Mouse (Mus musculus) embryonic facial prominence, embryonic 13.5 days (tissue): ENCODE data around the gene Doc2b. TPM values are rescaled to one million over a fixed set of nuclear protein-coding genes. Genes with fewer than 3 reads are reported as not detected.

ENCODE experiments used
- ATAC-seq: fragments of 200-750 bp; cut with Nextera tagmentation; 2 replicates; pipeline ENCODE4 v1.8.0; 2017; ENCODE audit warnings: low read depth; ENCODE audit not compliant: insufficient number of reproducible peaks, insufficient read depth, low FRiP score, low TSS enrichment
- H3K27ac ChIP-seq: fragments of 300-500 bp; sonication (generic); 2 replicates; pipeline ENCODE4 v1.5.1; 2015; ENCODE audit warnings: moderate library complexity, mild to moderate bottlenecking, inconsistent platforms
- H3K27me3 ChIP-seq: fragments of 300-500 bp; sonication (generic); 2 replicates; pipeline ENCODE4 v1.6.1; 2015; ENCODE audit warnings: mild to moderate bottlenecking, inconsistent platforms
- H3K36me3 ChIP-seq: fragments of 300-500 bp; sonication (generic); 2 replicates; pipeline ENCODE4 v1.6.1; 2015; ENCODE audit warnings: mild to moderate bottlenecking, inconsistent platforms
- H3K4me1 ChIP-seq: fragments of 300-500 bp; sonication (generic); 2 replicates; pipeline ENCODE4 v1.6.1; 2015; ENCODE audit warnings: inconsistent platforms
- H3K4me2 ChIP-seq: fragments of 300-500 bp; sonication (generic); 2 replicates; pipeline ENCODE4 v1.6.1; 2015; ENCODE audit warnings: moderate library complexity, mild to moderate bottlenecking, inconsistent platforms
- H3K4me3 ChIP-seq: fragments of 300-500 bp; sonication (generic); 2 replicates; pipeline ENCODE4 v1.5.1; 2015; ENCODE audit warnings: mild to moderate bottlenecking, inconsistent platforms
- H3K9ac ChIP-seq: fragments of 300-500 bp; sonication (generic); 2 replicates; pipeline ENCODE4 v1.6.1; 2015; ENCODE audit warnings: mild to moderate bottlenecking, inconsistent platforms
- H3K9me3 ChIP-seq: fragments of 300-500 bp; sonication (generic); 2 replicates; pipeline ENCODE4 v1.6.1; 2016; ENCODE audit warnings: inconsistent platforms
- WGBS: fragments of 180-500 bp; shearing (Covaris S2); methylation state at CpG from one replicate; pipeline ENCODE4 v1.1.7; 2015; ENCODE audit warnings: mixed read lengths; 5-methylcytosine and 5-hydroxymethylcytosine counted together
- polyA plus RNA-seq: library from polyadenylated mRNA; unstranded; fragments of >200 nt; fragmentation: Nextera tagmentation; extraction: Ambion mirVana; gene quantifications from 2 replicates; pipeline ENCODE4 v1.2.1, GENCODE M21; 2015

Doc2b gene
- polyA plus RNA-seq, 1 experiment from 2014 or later = 2.5 TPM

DNA sequence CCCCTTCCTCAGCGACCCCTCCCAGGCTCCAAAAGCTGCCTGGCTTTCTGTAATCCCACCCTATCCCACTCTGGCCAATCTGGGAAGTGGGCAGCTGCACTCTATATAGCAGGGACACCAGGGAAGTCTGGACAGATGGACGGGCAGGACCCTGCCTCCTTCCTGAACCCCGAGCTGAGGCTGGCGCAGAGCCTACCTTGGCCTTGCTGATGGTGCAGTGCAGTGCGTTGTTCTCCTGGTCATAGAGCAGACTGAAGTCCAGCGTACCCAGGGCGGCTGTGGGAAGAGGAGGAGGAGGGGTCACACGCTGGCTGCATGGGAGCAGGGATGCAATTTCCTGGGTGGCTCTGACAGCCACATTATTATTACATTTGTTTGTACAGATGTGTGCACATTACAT, 10.0 kb downstream of the Doc2b start:
- 0 out of 2 replicates have a peak, but pooled peaks cover 4% of the 10 kb centered on the region for H3K36me3 ChIP-seq
- no peak overlapping the region for H3K4me3 ChIP-seq
- H3K27ac ChIP-seq = no peak overlapping the region
- 81% methylated on average over 8 of the region's 8 CpGs for WGBS
- H3K4me2 ChIP-seq = no peak overlapping the region
- H3K9ac ChIP-seq = no peak overlapping the region
- H3K9me3 ChIP-seq = no peaks in the 10 kb centered on the region
- H3K4me1 ChIP-seq = no peaks in the 10 kb centered on the region
- no peak for ATAC-seq
- peaks cover 11% of the 10 kb centered on the region; the same call in 1 of the 2 replicates for H3K27me3 ChIP-seq

DNA sequence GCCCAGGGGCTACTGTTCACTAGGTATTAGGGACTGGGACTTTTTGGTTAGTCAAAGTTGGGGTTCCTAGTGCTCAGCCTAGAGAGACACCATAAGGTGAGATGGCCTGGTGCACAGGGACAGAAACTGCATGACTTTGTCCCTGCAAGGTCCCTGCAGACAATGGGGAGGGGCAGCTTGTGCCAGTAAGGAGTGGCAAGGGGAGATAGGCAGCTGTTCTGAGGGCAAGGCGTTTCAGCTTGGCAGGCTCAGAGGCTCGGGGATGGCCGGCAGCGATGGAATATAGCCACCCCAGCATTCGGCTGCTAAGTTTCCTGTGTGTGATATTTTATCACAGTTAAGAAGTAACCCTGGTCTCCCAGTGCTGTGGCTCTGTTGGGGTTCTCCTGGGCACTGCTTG, 12.1 kb downstream of the Doc2b start:
- 83% methylated on average over 5 of the region's 5 CpGs for WGBS
- no peak overlapping the region for H3K4me3 ChIP-seq
- no peaks in the 10 kb centered on the region for H3K9me3 ChIP-seq
- no peak overlapping the region for H3K27ac ChIP-seq
- peaks cover 17% of the 10 kb centered on the region for H3K36me3 ChIP-seq
- H3K4me1 ChIP-seq = no peaks in the 10 kb centered on the region
- H3K4me2 ChIP-seq = no peak overlapping the region
- ATAC-seq = no peak
- H3K9ac ChIP-seq = no peak overlapping the region
- 0 out of 2 replicates have a peak, but pooled peaks cover 3% of the 10 kb centered on the region for H3K27me3 ChIP-seq

DNA sequence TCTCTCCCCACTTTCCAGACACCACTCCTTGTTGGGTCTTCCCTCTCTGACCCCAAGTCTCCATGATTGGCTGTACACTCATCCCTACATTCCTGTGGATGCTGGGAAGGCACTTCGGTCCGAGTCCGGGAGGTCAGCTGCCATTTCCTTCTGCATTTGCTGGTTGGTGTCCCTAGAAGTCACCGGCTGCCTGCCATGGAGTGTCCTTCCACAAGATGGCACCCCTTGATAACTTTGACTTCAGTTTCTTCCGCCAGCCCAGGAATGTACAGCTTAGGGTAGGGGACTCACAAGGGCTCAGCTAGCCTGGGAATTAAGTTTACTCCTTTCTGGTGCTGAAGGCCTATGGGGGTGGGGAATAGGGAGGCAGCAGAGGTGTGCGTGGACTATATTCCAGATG, 13.9 kb downstream of the Doc2b start:
- no peak for ATAC-seq
- Histone ChIP-seq H3K4me3 (no peak overlapping the region), H3K27me3 (0 out of 2 replicates have a peak, but pooled peaks cover 3% of the 10 kb centered on the region), H3K36me3 (peaks cover 21% of the 10 kb centered on the region), H3K4me2 (no peak overlapping the region), H3K27ac (no peak overlapping the region), H3K4me1 (no peaks in the 10 kb centered on the region), H3K9ac (no peak overlapping the region), H3K9me3 (no peaks in the 10 kb centered on the region)
- 17% methylated on average over 6 of the region's 6 CpGs for WGBS

DNA sequence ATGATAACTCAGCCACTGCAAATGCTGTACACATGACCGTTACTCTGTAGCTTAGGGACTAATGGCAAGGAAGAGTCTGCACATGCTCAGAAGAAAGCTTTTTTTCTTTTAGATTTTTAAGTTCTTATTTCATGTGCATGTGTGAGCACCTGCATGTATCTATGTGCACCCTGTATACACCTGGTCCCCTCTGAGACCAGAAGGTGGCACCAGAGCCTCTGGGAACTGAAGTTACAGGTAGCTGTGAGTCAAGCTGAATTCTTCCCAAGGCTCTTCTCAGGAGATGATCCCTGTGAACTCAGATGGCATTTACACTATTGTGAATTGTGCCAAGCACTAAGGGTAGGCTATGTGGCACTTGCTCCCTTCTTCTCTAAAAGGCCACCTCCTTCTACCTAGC, 19.9 kb downstream of the Doc2b start:
- Histone ChIP-seq H3K9me3 (no peaks in the 10 kb centered on the region), H3K4me2 (no peak overlapping the region), H3K9ac (no peak overlapping the region), H3K27me3 (no peaks in the 10 kb centered on the region), H3K27ac (no peak overlapping the region), H3K4me3 (no peak overlapping the region), H3K4me1 (no peaks in the 10 kb centered on the region), H3K36me3 (peaks cover 47% of the 10 kb centered on the region)
- 91% methylated on average over 1 of the region's 1 CpGs for WGBS
- ATAC-seq = no peak

DNA sequence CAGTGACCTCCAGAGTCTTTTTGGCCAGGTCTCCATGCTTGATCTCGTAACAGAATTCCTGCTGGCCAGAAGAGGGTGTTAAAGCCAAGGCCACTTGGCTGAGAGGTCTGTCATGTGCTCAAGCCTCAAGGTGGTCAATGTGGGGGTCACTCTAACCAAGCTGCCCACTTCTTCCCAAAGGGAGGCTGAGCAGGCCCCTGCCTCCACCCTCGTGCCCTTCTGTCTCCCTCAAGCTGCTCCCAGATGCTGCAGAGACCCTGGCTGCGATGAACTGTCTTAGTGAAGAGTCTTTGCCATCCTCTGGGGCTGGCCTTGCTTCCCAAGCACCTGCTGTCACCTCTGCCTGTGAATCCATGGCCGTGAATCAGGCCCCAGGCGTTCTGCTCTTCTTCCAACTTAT, 23.3 kb downstream of the Doc2b start:
- 76% methylated on average over 5 of the region's 5 CpGs for WGBS

DNA sequence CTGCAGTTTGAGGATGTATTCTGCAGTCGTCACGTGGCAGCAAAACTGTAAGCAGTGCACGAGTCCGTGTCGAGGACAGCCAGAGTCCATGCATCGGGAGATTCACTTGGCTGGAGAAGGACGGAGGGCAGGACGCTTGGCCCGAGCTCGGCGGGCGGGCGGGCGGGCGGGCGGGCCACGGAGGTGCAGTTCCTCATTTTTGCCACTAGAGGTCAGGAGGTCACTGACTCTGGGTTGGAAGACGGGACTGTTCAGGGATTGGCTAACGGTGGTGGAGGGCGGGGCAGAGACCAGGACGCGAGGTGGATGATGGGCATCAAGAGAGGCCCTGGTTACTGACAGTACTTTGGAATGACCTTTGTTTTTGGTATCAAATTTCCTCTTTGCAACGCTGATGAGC, 26.6 kb downstream of the Doc2b start:
- H3K9me3 ChIP-seq = no peaks in the 10 kb centered on the region
- peak overlapping the region; percentile 33 for H3K4me3 ChIP-seq
- H3K4me1 ChIP-seq = no peaks in the 10 kb centered on the region
- peak; percentile 83 for ATAC-seq
- 0 out of 2 replicates have a peak overlapping the region, but pooled peaks have one; percentile 23 for H3K27ac ChIP-seq
- WGBS = under 1% methylated on average over 23 of the region's 23 CpGs
- peaks cover 53% of the 10 kb centered on the region for H3K36me3 ChIP-seq
- H3K9ac ChIP-seq = peak overlapping the region; percentile 55; the same call in 1 of the 2 replicates
- H3K27me3 ChIP-seq = no peaks in the 10 kb centered on the region
- peak overlapping the region; percentile 62 for H3K4me2 ChIP-seq

More for the DNA sequence above, 23.3 kb downstream of the Doc2b start:
- Histone ChIP-seq H3K27ac (no peak overlapping the region), H3K9me3 (no peaks in the 10 kb centered on the region), H3K4me1 (no peaks in the 10 kb centered on the region), H3K4me2 (no peak overlapping the region), H3K9ac (no peak overlapping the region), H3K36me3 (peaks cover 38% of the 10 kb centered on the region), H3K27me3 (no peaks in the 10 kb centered on the region), H3K4me3 (no peak overlapping the region)
- no peak for ATAC-seq

DNA sequence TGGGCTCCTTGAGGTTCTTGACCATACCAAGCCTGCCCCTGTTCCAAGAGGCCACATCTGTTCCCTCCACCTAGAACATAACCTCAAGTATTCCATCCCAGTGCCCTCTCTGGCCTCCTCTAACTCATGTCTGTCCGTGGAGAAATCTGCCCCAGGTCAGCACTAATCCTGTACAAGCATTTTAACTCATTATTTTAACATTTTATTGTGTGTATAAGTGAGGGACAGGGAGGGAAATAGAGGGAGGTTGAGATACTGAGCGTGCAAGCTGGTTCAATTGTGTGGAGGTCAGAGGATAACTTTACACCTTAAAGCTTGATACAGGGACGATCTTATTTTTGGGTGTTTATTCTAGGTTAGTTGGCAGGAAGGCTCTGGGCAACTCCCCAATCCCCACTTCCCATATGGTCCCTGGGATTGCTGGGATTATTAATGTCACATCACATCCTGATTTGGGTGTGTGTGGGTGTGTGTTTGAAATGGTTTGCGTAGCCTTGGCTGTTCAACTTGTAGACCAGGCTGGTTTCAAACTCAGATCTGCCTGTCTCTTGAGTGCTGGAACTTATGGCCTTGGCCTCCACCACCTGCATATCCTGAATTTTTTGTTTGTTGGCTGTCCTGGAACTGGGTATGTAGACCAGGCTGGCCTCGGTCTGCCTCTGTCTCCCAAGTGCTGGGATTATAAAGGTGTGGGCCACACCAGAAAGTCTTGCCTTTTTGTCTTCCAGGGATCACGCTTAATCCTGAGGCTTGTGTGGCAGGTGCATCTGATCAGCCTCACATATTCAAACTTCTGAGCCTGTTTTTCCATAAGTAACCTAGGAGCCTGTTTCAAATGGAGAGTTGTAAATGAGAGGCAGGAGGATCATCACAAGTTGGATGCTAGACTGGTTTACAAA, 27.5 kb downstream of the Doc2b start:
- ATAC-seq = no peak
- peak overlapping the region; percentile 62 for H3K4me2 ChIP-seq
- 0 out of 2 replicates have a peak overlapping the region, but pooled peaks have one; percentile 33 for H3K4me3 ChIP-seq
- H3K27me3 ChIP-seq = no peaks in the 10 kb centered on the region
- WGBS = 58% methylated on average over 6 of the region's 6 CpGs
- H3K9ac ChIP-seq = no peak overlapping the region
- peaks cover 55% of the 10 kb centered on the region for H3K36me3 ChIP-seq
- H3K27ac ChIP-seq = 0 out of 2 replicates have a peak overlapping the region, but pooled peaks have one; percentile 23
- no peaks in the 10 kb centered on the region for H3K9me3 ChIP-seq
- H3K4me1 ChIP-seq = no peaks in the 10 kb centered on the region

DNA sequence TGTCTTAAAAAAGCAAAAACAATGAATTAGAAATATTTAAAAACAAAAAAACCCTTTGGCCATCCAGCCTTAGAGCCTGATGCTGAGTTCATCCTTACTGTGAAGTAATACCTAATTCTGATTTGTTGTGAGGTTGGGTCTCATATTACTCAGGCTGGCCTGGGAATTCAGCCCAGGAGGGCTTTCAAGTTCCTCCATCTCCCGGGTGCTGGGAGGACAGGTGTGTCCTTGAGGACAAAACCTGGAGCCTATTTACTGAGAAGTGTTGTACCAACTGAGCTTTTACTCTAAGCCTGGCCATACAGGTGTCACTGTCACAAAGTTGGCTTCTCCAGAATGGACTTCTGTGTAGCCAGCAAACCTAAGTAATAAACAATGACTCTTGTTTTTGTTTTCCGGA, 28.8 kb downstream of the Doc2b start:
- H3K27me3 ChIP-seq = no peaks in the 10 kb centered on the region
- H3K27ac ChIP-seq = no peak overlapping the region
- 60% methylated on average over 2 of the region's 2 CpGs for WGBS
- peaks cover 54% of the 10 kb centered on the region for H3K36me3 ChIP-seq
- H3K4me3 ChIP-seq = no peak overlapping the region
- H3K4me1 ChIP-seq = no peaks in the 10 kb centered on the region
- ATAC-seq = no peak
- H3K9me3 ChIP-seq = no peaks in the 10 kb centered on the region
- H3K9ac ChIP-seq = no peak overlapping the region
- H3K4me2 ChIP-seq = no peak overlapping the region

DNA sequence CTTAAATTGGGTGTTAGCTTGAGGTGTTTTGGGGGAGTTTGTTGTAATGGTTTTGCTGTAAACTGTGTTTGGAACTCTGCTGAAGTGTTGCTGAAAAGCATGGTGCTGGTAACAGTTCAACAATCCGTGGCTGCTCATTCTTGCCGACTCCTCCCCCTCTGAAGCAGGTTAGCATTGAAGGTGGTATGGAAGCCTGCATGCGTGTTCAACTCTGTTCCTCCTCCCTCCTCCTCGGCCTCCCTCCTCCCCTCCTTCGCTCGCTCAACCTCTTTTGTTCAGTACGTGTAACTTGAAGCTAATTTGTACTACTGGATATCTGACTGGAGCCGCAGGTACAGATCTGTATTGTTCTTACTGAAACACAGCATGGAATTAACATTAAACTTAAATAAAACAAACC, 30.7 kb downstream of the Doc2b start:
- no peak for ATAC-seq
- H3K27me3 ChIP-seq = no peaks in the 10 kb centered on the region
- H3K4me3 ChIP-seq = no peak overlapping the region
- 75% methylated on average over 8 of the region's 8 CpGs for WGBS
- H3K27ac ChIP-seq = no peak overlapping the region
- peaks cover 62% of the 10 kb centered on the region for H3K36me3 ChIP-seq
- no peaks in the 10 kb centered on the region for H3K9me3 ChIP-seq
- no peak overlapping the region for H3K4me2 ChIP-seq
- no peaks in the 10 kb centered on the region for H3K4me1 ChIP-seq
- H3K9ac ChIP-seq = no peak overlapping the region

DNA sequence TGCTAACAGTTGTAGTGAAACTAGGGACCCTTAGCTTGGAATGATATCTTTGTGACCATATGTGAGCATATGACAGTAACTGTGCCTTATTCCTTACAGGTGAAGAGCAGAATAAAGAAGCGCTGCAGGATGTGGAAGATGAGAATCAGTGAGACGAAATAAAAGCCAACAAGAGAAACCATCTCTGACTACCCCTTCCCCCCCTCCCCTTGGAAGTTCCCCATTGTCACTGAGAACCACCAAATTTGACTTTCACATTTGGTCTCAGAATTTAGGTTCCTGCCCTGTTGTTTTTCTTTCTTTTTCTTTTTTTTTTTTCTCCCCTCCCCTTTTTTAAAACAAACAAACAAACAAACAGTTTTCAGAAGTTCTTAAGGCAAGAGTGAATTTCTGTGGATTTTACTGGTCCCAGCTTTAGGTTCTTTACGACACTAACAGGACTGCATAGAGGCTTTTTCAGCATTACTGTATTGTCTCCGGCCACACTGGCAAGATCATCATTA, 31.3 kb downstream of the Doc2b start:
- Histone ChIP-seq H3K4me3 (no peak overlapping the region), H3K9ac (no peak overlapping the region), H3K27ac (no peak overlapping the region), H3K36me3 (peaks cover 68% of the 10 kb centered on the region), H3K4me2 (no peak overlapping the region), H3K27me3 (no peaks in the 10 kb centered on the region), H3K4me1 (no peaks in the 10 kb centered on the region), H3K9me3 (no peaks in the 10 kb centered on the region)
- ATAC-seq = no peak
- WGBS = 81% methylated on average over 4 of the region's 4 CpGs

DNA sequence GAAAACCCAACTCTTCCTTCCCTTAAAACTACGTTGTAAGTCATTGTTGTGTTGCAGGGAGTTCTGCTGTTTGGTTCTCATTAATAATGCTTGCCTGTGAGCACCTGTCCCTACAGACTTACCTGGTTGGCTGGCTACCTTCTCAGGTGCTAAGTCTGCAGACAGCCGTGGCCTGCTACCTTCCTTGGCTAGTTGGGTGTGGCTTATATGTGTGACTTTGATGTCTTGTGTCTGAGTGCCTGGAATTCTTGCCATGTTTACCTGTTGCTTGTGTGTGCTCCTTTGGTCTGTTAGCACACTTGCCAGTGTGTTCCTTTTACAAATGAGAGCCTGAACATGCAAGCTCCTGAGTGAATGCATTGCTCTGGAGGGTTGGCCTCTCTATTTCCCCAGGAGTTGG, 33.1 kb downstream of the Doc2b start:
- 75% methylated on average over 2 of the region's 2 CpGs for WGBS
- Histone ChIP-seq H3K27me3 (no peaks in the 10 kb centered on the region), H3K36me3 (peaks cover 82% of the 10 kb centered on the region), H3K4me1 (no peaks in the 10 kb centered on the region), H3K4me2 (no peak overlapping the region), H3K9ac (no peak overlapping the region), H3K4me3 (no peak overlapping the region), H3K27ac (no peak overlapping the region), H3K9me3 (no peaks in the 10 kb centered on the region)
- no peak for ATAC-seq

DNA sequence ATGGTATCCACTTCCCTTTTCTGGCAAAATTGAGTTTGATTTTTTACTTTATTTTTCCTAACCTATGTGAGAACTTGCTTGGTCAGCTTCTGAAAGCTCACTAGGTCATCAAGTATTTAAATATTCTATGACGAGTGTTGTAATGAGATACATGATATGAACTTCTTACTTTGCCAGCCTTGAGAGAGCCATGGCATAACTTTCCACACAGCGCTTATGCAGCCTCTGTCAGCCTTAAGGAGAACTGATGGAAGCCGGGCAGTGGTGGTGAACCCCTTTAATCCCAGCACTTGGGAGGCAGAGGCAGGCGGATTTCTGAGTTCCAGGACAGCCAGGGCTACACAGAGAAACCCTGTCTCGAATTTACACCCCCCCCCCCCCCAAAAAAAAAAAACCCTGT, 35.1 kb downstream of the Doc2b start:
- Histone ChIP-seq H3K9me3 (no peaks in the 10 kb centered on the region), H3K36me3 (peaks cover 83% of the 10 kb centered on the region), H3K27ac (no peak overlapping the region), H3K9ac (no peak overlapping the region), H3K4me2 (no peak overlapping the region), H3K4me3 (no peak overlapping the region), H3K27me3 (no peaks in the 10 kb centered on the region), H3K4me1 (no peaks in the 10 kb centered on the region)
- ATAC-seq = no peak
- WGBS = 90% methylated on average over 5 of the region's 5 CpGs
